Mouse (Mus musculus) CH12.LX (cell line): ENCODE results near the gene Gramd1b. TPM values are rescaled to one million over a fixed set of nuclear protein-coding genes. Genes with fewer than 3 reads are reported as not detected.
A peak's percentile ranks its signal among the peaks of the same experiment; 100 is the strongest.

Experiments used
- DNase-seq: peaks from one replicate; pipeline ENCODE4 v3.0.0-alpha.2; 2013; ENCODE audit errors: extremely low read depth
- H3K27ac ChIP-seq: 2 replicates; pipeline ENCODE4 v1.5.1; 2012; ENCODE audit warnings: low read depth, mild to moderate bottlenecking, control low read depth, moderate library complexity; ENCODE audit not compliant: insufficient read depth
- H3K27me3 ChIP-seq: replicated peaks from 2 replicates; pipeline ENCODE3; 2012; ENCODE audit warnings: inconsistent platforms
- H3K36me3 ChIP-seq, 2 experiments: replicated peaks in 1 of 2; 2 replicates each; pipeline versions ENCODE3 to v1.6.1; 2012; ENCODE audit warnings: inconsistent platforms in 1 of 2, low read length in 1 of 2, mild to moderate bottlenecking in 1 of 2, mixed read lengths in 1 of 2, moderate library complexity in 1 of 2; ENCODE audit not compliant: control insufficient read depth in 1 of 2, insufficient read depth in 1 of 2
- H3K4me1 ChIP-seq, 2 experiments: 2 replicates each; pipeline ENCODE4 v1.6.1; 2012; ENCODE audit warnings: inconsistent platforms in 1 of 2, moderate library complexity in 1 of 2; ENCODE audit not compliant: insufficient read depth in 2 of 2, control insufficient read depth in 1 of 2
- H3K4me2 ChIP-seq: 2 replicates; pipeline ENCODE4 v1.6.1; 2012; ENCODE audit warnings: low read depth, mild to moderate bottlenecking, control low read depth; ENCODE audit not compliant: poor library complexity, insufficient read depth, severe bottlenecking
- H3K4me3 ChIP-seq, 3 experiments: fragments of 150-350 bp in 1 of 3; sonication (generic) in 1 of 3; replicated peaks in 1 of 3; 2 replicates each; pipeline versions ENCODE3 to v1.5.1; 2011 to 2012; ENCODE audit warnings: low read depth in 2 of 3, low read length in 2 of 3, mild to moderate bottlenecking in 2 of 3, moderate library complexity in 2 of 3, control low read depth in 1 of 3, improper control_type of control experiment in 1 of 3, inconsistent platforms in 1 of 3, mixed read lengths in 1 of 3; ENCODE audit not compliant: poor library complexity in 1 of 3
- H3K79me2 ChIP-seq: replicated peaks from 2 replicates; pipeline ENCODE4 v1.6.1; 2012; ENCODE audit warnings: mild to moderate bottlenecking, moderate library complexity; ENCODE audit not compliant: control insufficient read depth, poor library complexity, insufficient read depth, severe bottlenecking; ENCODE audit errors: extremely low read depth
- H3K9ac ChIP-seq: 2 replicates; pipeline ENCODE4 v1.6.1; 2012; ENCODE audit warnings: low read depth, mild to moderate bottlenecking, control low read depth, moderate library complexity; ENCODE audit not compliant: insufficient read depth
- H3K9me3 ChIP-seq: replicated peaks from 2 replicates; pipeline ENCODE3; 2012; ENCODE audit warnings: low read length, inconsistent platforms, mixed read lengths
- CHD1 ChIP-seq: IDR thresholded peaks from 2 replicates; pipeline ENCODE4 v1.6.1; 2012; ENCODE audit warnings: low read depth, low read length, improper control_type of control experiment, inconsistent platforms
- CTCF ChIP-seq, 2 experiments: IDR thresholded peaks in 1 of 2; conservative IDR thresholded peaks in 1 of 2; 2 replicates each; pipeline ENCODE4 v1.5.1; 2011 to 2012; ENCODE audit warnings: low read depth in 2 of 2, low read length in 2 of 2, improper control_type of control experiment in 1 of 2, inconsistent platforms in 1 of 2, mild to moderate bottlenecking in 1 of 2, moderate library complexity in 1 of 2
- ELF1 ChIP-seq: IDR thresholded peaks from 2 replicates; pipeline ENCODE4 v1.6.1; 2014; ENCODE audit warnings: low read depth, mild to moderate bottlenecking, inconsistent platforms, low read length, improper control_type of control experiment
- ETS1 ChIP-seq: conservative IDR thresholded peaks from 2 replicates; pipeline ENCODE4 v1.6.1; 2012; ENCODE audit warnings: low read depth, mild to moderate bottlenecking, inconsistent platforms, low read length, improper control_type of control experiment, moderate library complexity
- GABPA ChIP-seq: IDR thresholded peaks from 2 replicates; pipeline ENCODE4 v1.6.1; 2012; ENCODE audit warnings: low read depth, low read length, improper control_type of control experiment, inconsistent platforms; ENCODE audit not compliant: insufficient replicate concordance
- HCFC1 ChIP-seq: IDR thresholded peaks from 2 replicates; pipeline ENCODE4 v1.6.1; 2012; ENCODE audit warnings: low read depth, mild to moderate bottlenecking, inconsistent platforms, low read length, improper control_type of control experiment
- KAT2A ChIP-seq: IDR thresholded peaks from 2 replicates; pipeline ENCODE4 v1.6.1; 2012; ENCODE audit warnings: low read length, improper control_type of control experiment, inconsistent platforms; ENCODE audit not compliant: insufficient replicate concordance
- MEF2A ChIP-seq: IDR thresholded peaks from 2 replicates; pipeline ENCODE4 v1.6.1; 2014; ENCODE audit warnings: low read depth, mild to moderate bottlenecking, inconsistent platforms, low read length, improper control_type of control experiment, borderline replicate concordance
- NELFE ChIP-seq: IDR thresholded peaks from 2 replicates; pipeline ENCODE4 v1.6.1; 2011; ENCODE audit warnings: low read depth, low read length, improper control_type of control experiment
- RAD21 ChIP-seq: IDR thresholded peaks from 2 replicates; pipeline ENCODE4 v1.6.1; 2011; ENCODE audit warnings: low read depth, mild to moderate bottlenecking, low read length, improper control_type of control experiment, moderate library complexity
- RCOR1 ChIP-seq: conservative IDR thresholded peaks from 2 replicates; pipeline ENCODE4 v1.6.1; 2012; ENCODE audit warnings: low read depth, mild to moderate bottlenecking, inconsistent platforms, low read length, improper control_type of control experiment
- SMC3 ChIP-seq: IDR thresholded peaks from 2 replicates; pipeline ENCODE4 v1.6.1; 2011; ENCODE audit warnings: low read depth, low read length, improper control_type of control experiment
- UBTF ChIP-seq: IDR thresholded peaks from 2 replicates; pipeline ENCODE4 v1.6.1; 2012; ENCODE audit warnings: low read depth, mild to moderate bottlenecking, inconsistent platforms, low read length, improper control_type of control experiment, moderate library complexity
- USF2 ChIP-seq: conservative IDR thresholded peaks from 2 replicates; pipeline ENCODE4 v1.6.1; 2011; ENCODE audit warnings: low read depth, low read length, improper control_type of control experiment
- ZMIZ1 ChIP-seq: IDR thresholded peaks from 2 replicates; pipeline ENCODE4 v1.6.1; 2012; ENCODE audit warnings: low read depth, mild to moderate bottlenecking, inconsistent platforms, low read length, improper control_type of control experiment
- dilution Hi-C: fragments of 300-500 bp; cut with MboI; formaldehyde crosslinking; loops from 2 replicates; pipeline ENCODE4 v1.14.3; 2020; ENCODE audit warnings: low sequenced_read_pairs; ENCODE audit not compliant: extremely low pct_unique_long_range_greater_than_20kb, extremely low pct_ligation_motif_present
- in situ Hi-C: fragments of 300-500 bp; cut with MboI; formaldehyde crosslinking; loops from 3 replicates; pipeline ENCODE4 v1.14.3; 2019; ENCODE audit warnings: low sequenced_read_pairs, low pct_ligation_motif_present, low pct_unique_long_range_greater_than_20kb, mixed read lengths
- polyA plus RNA-seq: library from polyadenylated mRNA; unstranded; fragments of >175 nt; gene quantifications from 2 replicates; pipeline ENCODE4 v1.2.1, GENCODE M21; 2012; ENCODE audit warnings: low read depth; ENCODE audit not compliant: insufficient read length
- total RNA-seq, 2 experiments: library from RNA; depleted of rRNA; stranded (reverse); fragments of 300-350 nt in 1 of 2; fragments of >200 nt in 1 of 2; gene quantifications; 2 replicates each; pipeline ENCODE4 v1.2.3; 2012 to 2014

Gramd1b gene
- total and polyA plus RNA-seq, 3 experiments = 13.3 to 40.8 (median 16.7) TPM

DNA sequence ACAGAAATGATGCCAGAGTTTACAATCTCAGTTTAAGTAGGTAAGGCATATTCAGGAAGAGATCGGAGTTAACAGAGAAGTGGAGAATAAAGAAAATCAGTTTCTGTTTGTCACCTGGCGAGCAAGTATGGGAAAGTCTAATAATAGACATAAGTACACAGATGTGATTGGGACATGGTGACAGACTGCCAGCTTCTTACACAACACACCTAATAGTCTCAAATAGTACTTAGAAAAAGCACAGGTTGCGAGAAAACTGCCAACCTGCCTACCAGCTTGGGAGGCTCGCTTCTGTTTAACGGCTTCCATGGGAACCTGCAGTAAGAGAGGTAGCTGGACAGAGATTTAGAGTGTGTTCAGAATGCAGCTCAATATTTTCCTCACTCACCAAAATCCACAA lies 112.4 kb downstream of the Gramd1b start:
- H3K4me3 ChIP-seq = no peak overlapping the region
- H3K36me3 ChIP-seq = peaks cover 0 to 49% of the 10 kb centered on the region in 2 experiments
- H3K27me3 ChIP-seq = no peaks in the 10 kb centered on the region
- no peak for DNase-seq
- peaks cover 16% of the 10 kb centered on the region for H3K9me3 ChIP-seq
- in situ Hi-C loops (loop anchor here (25.0 kb wide), 1 partner anchor 343 kb away; no protein-coding TSS in a partner anchor), dilution Hi-C loops (no loop called here)
- H3K9ac ChIP-seq = no peak overlapping the region
- H3K4me1 ChIP-seq = peaks cover 4 to 30% of the 10 kb centered on the region in 2 experiments; a peak in 3 of 4 replicates
- no peak for TF ChIP-seq ZMIZ1
- TF ChIP-seq ELF1 = no peak
- no peak for TF ChIP-seq UBTF
- TF ChIP-seq USF2 = no peak
- H3K27ac ChIP-seq = no peak overlapping the region
- H3K4me2 ChIP-seq = no peak overlapping the region
- H3K79me2 ChIP-seq = no peaks in the 10 kb centered on the region; the same call in none of the 2 replicates

DNA sequence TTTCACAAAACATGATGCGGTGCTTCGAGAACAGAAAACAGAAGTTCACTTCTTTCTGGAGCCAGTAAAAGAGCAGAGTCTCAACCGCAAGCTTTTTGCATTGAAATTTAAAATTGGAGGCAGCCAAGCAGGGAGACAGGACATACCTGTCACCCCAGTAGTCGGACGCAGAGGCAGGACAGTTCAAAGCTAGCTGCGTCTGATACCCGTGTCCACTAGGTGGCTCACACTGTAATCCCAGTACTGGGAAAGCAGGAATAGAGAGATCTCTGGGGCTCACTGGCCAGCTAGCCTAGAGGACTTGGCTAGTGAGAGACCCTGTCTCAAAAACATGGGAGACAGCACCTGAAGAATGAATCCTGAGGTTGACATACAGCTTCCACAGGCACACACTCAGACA lies 115.0 kb downstream of the Gramd1b start:
- H3K27me3 ChIP-seq = no peaks in the 10 kb centered on the region
- H3K79me2 ChIP-seq = no peaks in the 10 kb centered on the region; the same call in 1 of the 2 replicates
- dilution Hi-C loops (no loop called here), in situ Hi-C loops (loop anchor here (25.0 kb wide), 1 partner anchor 346 kb away; no protein-coding TSS in a partner anchor)
- peaks cover 0 to 27% of the 10 kb centered on the region in 2 experiments; a peak in 2 of 4 replicates for H3K4me1 ChIP-seq
- H3K4me3 ChIP-seq = no peak overlapping the region
- TF ChIP-seq RAD21 (no peak; the same call in 1 of the 2 replicates), GABPA (no peak), KAT2A (no peak), CTCF (conservative IDR thresholded peaks at IDR 0.05 in 1 of 2, IDR thresholded peaks at IDR 0.05 in 1 of 2; ENCODE audit: low read depth in 2 of 2, low read length in 2 of 2) (peak in 1 of 2 experiments; percentile 55; a peak in 2 of 4 replicates), MEF2A (no peak), RCOR1 (no peak), NELFE (no peak), UBTF (no peak), CHD1 (no peak), SMC3 (peak; percentile 41), ETS1 (no peak), HCFC1 (no peak)
- H3K4me2 ChIP-seq = no peak overlapping the region
- no peak overlapping the region for H3K9ac ChIP-seq
- H3K36me3 ChIP-seq = peaks cover 0 to 74% of the 10 kb centered on the region in 2 experiments
- H3K27ac ChIP-seq = no peak overlapping the region
- peaks cover 16% of the 10 kb centered on the region for H3K9me3 ChIP-seq
- DNase-seq = no peak
